Mouse (Mus musculus) stomach, postnatal 0 days (tissue): ENCODE measurements around the gene Fam172a. TPM values are rescaled to one million over a fixed set of nuclear protein-coding genes. Genes with fewer than 3 reads are reported as not detected.
A peak's percentile ranks its signal among the peaks of the same experiment; 100 is the strongest.

Experiments used
- ATAC-seq: fragments of 200-750 bp; cut with Nextera tagmentation; 2 replicates; pipeline ENCODE4 v1.8.0; 2017; ENCODE audit not compliant: low FRiP score, low TSS enrichment
- DNase-seq: peaks from one replicate; pipeline ENCODE4 v3.0.0-alpha.2; 2016; ENCODE audit warnings: low spot score
- H3K27ac ChIP-seq: fragments of 300-500 bp; sonication (generic); replicated peaks from 2 replicates; pipeline ENCODE4 v1.5.1; 2014; ENCODE audit warnings: mild to moderate bottlenecking, control low read depth
- H3K27me3 ChIP-seq: fragments of 300-500 bp; sonication (generic); 2 replicates; pipeline ENCODE4 v1.6.1; 2014; ENCODE audit warnings: low read length; ENCODE audit not compliant: control insufficient read depth, insufficient read depth
- H3K36me3 ChIP-seq: fragments of 300-500 bp; sonication (generic); 2 replicates; pipeline ENCODE4 v1.6.1; 2014; ENCODE audit warnings: low read length, mixed read lengths; ENCODE audit not compliant: control insufficient read depth, insufficient read depth
- H3K4me1 ChIP-seq: fragments of 300-500 bp; sonication (generic); replicated peaks from 2 replicates; pipeline ENCODE4 v1.6.1; 2014; ENCODE audit warnings: antibody characterized with exemption; ENCODE audit not compliant: control insufficient read depth, insufficient read depth
- H3K4me2 ChIP-seq: fragments of 300-500 bp; sonication (generic); replicated peaks from 2 replicates; pipeline ENCODE4 v1.6.1; 2014; ENCODE audit warnings: low read depth, mild to moderate bottlenecking, control low read depth, moderate library complexity
- H3K4me3 ChIP-seq: fragments of 300-500 bp; sonication (generic); 2 replicates; pipeline ENCODE4 v1.5.1; 2014; ENCODE audit warnings: low read depth, low read length, control low read depth
- H3K9ac ChIP-seq: fragments of 300-500 bp; sonication (generic); 2 replicates; pipeline ENCODE4 v1.6.1; 2014; ENCODE audit warnings: mild to moderate bottlenecking, low read length, control low read depth, mixed read lengths
- H3K9me3 ChIP-seq: fragments of 300-500 bp; sonication (generic); 2 replicates; pipeline ENCODE4 v1.6.1; 2016; ENCODE audit warnings: low read length; ENCODE audit not compliant: control insufficient read depth
- CTCF ChIP-seq: IDR thresholded peaks from 2 replicates; pipeline ENCODE4 v1.5.1; 2016; ENCODE audit warnings: antibody characterized with exemption, low read depth, mild to moderate bottlenecking, moderate library complexity
- EP300 ChIP-seq: optimal IDR thresholded peaks from 2 replicates; pipeline ENCODE3; 2016; ENCODE audit warnings: antibody characterized with exemption
- WGBS: fragments of 180-500 bp; shearing (Covaris S2); extraction: QIAGEN DNeasy Blood & Tissue Kit; methylation state at CpG from one replicate; pipeline ENCODE4 v1.1.7; 2014; 5-methylcytosine and 5-hydroxymethylcytosine counted together
- polyA plus RNA-seq: library from polyadenylated mRNA; unstranded; fragments of >200 nt; fragmentation: Nextera tagmentation; extraction: Ambion mirVana; gene quantifications from 2 replicates; pipeline ENCODE4 v1.2.1, GENCODE M21; 2015

The Fam172a gene
- polyA plus RNA-seq, 1 experiment from 2014 or later, result 19.8 TPM

DNA sequence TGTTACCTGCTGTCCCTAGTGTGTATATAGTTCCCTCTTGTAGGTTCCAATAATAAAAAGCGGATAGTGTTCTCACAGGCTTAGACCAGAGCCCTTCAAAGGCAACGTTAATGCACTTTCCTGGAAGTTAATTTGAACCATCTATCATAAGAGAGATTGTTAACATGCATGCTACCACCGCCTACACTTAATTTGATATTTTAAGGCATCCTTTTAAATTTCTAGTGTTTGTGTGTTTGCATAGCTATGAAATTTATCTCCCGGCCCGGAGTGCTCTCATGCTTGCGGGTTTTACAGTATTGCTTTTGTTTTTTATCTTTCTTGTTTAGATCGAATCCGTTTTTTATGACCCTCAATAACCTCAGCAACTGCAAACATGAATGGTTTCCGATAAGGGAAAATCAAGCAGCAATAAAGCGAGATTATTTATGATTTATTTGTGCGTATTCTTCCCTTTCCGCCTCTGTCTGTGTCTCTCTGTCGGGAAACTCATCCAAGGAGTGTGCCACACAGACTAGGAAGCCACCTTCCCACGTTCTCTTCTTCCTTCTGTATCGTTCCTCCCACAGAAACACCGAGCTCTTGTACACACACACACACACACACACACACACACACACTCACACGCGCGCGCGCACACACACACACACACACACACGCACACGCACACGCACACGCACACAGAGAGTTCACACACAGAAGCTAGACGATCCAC, 492.5 kb downstream of the Fam172a start:
- no peaks in the 10 kb centered on the region; the same call in 1 of the 2 replicates for H3K36me3 ChIP-seq
- H3K27me3 ChIP-seq, result no peaks in the 10 kb centered on the region; the same call in none of the 2 replicates
- ATAC-seq, result no peak
- H3K27ac ChIP-seq, result 0 out of 2 replicates have a peak overlapping the region, but pooled peaks have one; percentile 13
- no peaks in the 10 kb centered on the region for H3K4me1 ChIP-seq
- H3K9me3 ChIP-seq, result no peaks in the 10 kb centered on the region
- no peak for DNase-seq
- WGBS, result 16% methylated on average over 17 of the region's 26 CpGs
- peak overlapping the region; percentile 64 for H3K4me2 ChIP-seq
- H3K9ac ChIP-seq, result peak overlapping the region; percentile 68
- H3K4me3 ChIP-seq, result peak overlapping the region; percentile 48
- no peak for TF ChIP-seq EP300
- TF ChIP-seq CTCF, result no peak

DNA sequence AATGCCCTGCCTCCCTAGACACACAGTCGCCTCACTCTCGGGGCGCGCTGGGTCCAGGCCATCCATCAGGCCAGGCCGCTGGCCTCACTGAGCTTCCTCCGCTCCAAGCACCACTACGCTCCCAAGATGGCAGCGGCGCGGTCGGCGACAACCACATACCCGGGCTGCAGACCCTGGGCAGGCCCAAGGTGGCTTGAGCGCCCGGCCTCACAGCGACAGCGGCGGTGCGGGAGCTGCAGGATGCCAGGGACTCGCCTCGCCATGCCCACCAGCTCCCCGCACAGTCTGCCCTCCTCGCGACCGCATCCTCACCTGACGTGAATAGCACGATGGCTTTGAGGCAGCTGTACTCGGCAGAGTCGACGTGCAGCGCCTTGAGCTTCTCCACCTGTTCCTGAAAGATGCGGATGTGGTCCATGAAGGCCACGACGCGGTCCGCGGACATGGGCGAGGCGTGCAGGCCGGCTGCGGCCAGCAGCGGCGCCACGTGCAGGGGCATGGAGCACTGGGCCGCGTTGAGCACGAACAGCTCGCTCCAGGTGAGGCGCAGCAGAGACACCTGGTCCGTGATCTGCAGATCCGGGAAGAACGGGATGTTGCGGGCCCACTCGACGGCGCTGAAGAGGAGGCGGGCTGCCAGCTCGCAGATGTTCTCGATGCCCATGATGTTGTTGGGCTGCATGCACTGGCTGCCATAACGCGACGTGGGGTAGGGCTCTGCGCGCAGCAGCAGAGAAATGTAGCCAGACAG, 493.2 kb downstream of the Fam172a start:
- Histone ChIP-seq H3K27me3 (no peaks in the 10 kb centered on the region; the same call in none of the 2 replicates), H3K9ac (peak overlapping the region; percentile 68), H3K4me1 (no peaks in the 10 kb centered on the region), H3K4me3 (peak overlapping the region; percentile 48), H3K4me2 (peak overlapping the region; percentile 64), H3K36me3 (no peaks in the 10 kb centered on the region), H3K27ac (peak overlapping the region; percentile 13; the same call in 1 of the 2 replicates), H3K9me3 (no peaks in the 10 kb centered on the region)
- DNase-seq, result no peak
- peak; percentile 50 for ATAC-seq
- WGBS, result 5% methylated on average over 64 of the region's 64 CpGs
- TF ChIP-seq CTCF (no peak), EP300 (no peak)

DNA sequence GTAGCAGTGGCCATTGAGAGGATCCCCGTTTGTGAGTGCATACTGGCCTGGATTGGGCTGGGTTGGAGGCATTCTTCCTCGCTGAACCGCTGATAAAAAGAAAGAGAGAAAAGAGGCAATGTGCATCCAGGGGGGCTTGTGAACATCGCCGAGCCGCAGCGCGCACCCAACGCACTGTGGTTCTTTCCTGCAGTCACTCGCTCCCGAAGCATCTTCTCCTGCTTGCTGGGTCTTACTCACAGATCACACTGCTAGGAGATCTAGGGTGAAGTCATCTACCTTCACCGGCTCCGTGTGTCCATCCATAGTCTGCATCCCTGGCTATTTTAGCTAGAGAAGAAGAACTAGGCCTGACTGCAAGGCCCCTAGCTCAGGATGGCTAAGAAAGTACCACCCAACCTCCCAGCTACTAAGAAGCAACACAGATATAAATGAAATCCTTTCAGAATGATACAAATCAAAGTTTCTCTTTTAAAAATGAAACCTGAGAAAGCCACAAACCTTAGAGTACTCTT, 493.8 kb downstream of the Fam172a start:
- H3K36me3 ChIP-seq, result no peaks in the 10 kb centered on the region
- ATAC-seq (no peak), DNase-seq (no peak)
- no peaks in the 10 kb centered on the region; the same call in none of the 2 replicates for H3K27me3 ChIP-seq
- no peaks in the 10 kb centered on the region for H3K4me1 ChIP-seq
- H3K27ac ChIP-seq, result no peak overlapping the region; the same call in 1 of the 2 replicates
- peak overlapping the region; percentile 48 for H3K4me3 ChIP-seq
- H3K9ac ChIP-seq, result peak overlapping the region; percentile 68
- TF ChIP-seq EP300 (no peak), CTCF (no peak)
- H3K9me3 ChIP-seq, result no peaks in the 10 kb centered on the region
- WGBS, result 18% methylated on average over 13 of the region's 13 CpGs
- H3K4me2 ChIP-seq, result peak overlapping the region; percentile 64

- DNase-seq (no peak), ATAC-seq (no peak)
- Histone ChIP-seq H3K27me3 (no peaks in the 10 kb centered on the region; the same call in none of the 2 replicates), H3K9me3 (no peaks in the 10 kb centered on the region), H3K27ac (no peak overlapping the region), H3K36me3 (no peaks in the 10 kb centered on the region), H3K4me1 (no peaks in the 10 kb centered on the region), H3K4me2 (peak overlapping the region; percentile 64), H3K4me3 (peak overlapping the region; percentile 48), H3K9ac (no peak overlapping the region)
- WGBS, result 26% methylated on average over 7 of the region's 7 CpGs
- TF ChIP-seq CTCF (no peak), EP300 (no peak)
Measured at GRCm38 (mm10) chr13:78196236-78196796, 494.5 kb downstream of the Fam172a start.

DNA sequence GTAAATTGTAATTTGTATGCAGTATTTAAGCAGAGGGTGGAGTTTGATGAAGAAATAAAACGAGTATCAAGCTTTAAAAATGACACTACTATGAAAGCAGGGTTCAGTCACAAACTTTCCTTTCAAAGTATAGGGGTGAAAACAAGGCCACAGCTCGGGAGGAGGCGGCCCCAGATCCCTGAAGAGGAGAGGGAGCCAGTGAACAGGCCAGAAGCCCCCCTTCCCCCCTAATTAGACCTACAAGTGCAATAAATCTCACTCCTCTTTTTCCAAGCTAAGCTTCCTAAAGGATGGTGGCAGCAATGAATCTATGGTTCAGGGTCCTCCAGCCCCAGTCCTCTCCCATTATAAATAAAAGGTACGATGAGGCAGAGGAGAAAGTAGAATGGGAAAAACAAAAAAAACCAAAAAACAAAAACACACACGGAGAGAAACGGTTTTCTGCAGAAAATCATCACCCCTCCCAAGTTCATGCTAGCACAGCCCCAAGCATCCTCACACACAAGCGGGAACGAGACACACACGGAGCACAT, 495.5 kb downstream of the Fam172a start:
- H3K4me2 ChIP-seq, result peak overlapping the region; percentile 80
- TF ChIP-seq CTCF, result no peak
- H3K9me3 ChIP-seq, result no peaks in the 10 kb centered on the region
- no peaks in the 10 kb centered on the region for H3K36me3 ChIP-seq
- WGBS, result 4% methylated on average over 9 of the region's 9 CpGs
- H3K4me1 ChIP-seq, result no peaks in the 10 kb centered on the region
- H3K27ac ChIP-seq, result peak overlapping the region; percentile 96
- no peaks in the 10 kb centered on the region; the same call in none of the 2 replicates for H3K27me3 ChIP-seq
- peak overlapping the region; percentile 76 for H3K4me3 ChIP-seq
- DNase-seq, result no peak
- no peak for ATAC-seq
- peak overlapping the region; percentile 87 for H3K9ac ChIP-seq
